Mouse (Mus musculus): ENCODE measurements around the gene Pogk.
A peak's percentile ranks its signal among the peaks of the same experiment; 100 is the strongest.

The Pogk gene

GRCm38 (mm10) chr1:166379013-166379629, 30.5 kb downstream of the Pogk start, which contains the start of gene Tada1:
Gene Tada1 (plus strand): TSS chr1:166379097.
- DNase-seq, result peak; percentile 92

DNA sequence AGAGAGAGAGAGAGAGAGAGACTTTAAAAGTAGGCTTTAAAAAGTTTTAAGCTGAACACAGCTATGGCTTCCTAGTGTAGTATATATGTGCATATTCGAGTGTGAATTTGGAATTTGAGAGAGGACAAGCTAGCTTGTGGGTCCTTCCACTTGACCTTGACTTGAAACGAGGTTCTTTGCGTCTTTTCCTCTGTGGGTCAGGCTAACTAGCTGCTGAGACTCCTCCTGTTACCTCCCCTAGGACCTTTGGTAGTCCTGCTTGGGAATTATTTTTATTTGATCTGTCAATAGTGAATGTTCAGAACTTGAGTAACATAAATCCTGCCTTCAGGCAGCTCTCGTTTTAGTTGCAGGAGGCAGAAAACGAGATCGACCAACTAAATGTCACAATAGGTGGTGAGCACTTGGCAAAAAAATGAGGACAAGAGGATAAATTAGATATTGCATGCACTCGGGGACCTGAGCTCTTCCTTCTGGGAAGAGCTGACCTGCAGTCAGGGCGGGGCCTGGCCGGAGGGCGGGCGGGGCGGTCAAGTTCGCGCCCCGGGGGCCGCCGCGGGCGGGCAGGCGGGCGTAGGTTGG, 31.1 kb downstream of the Pogk start:
- no peak for DNase-seq

DNA sequence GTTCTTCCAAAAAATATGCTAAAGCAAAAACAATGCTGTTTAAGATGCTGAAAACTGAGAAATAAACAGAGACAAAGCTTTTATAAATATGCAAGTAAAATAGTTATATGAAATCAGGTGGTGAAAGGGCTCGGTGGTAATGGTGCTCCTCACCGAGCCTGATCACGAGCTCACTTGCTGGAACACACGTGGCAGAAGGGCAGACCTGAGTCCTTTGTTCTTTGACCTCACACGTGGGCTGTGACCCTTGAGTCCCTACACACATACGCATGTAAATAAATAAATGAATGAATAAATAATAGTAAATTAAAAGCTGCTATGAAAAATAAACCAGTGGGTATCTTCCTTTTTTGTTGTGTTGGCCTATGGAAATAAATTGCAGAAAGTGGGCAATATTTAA, 32.5 kb downstream of the Pogk start:
- no peak for DNase-seq

- DNase-seq, result no peak
Observed at GRCm38 (mm10) chr1:166363122-166363521, 46.5 kb downstream of the Pogk start.

- no peak for DNase-seq
Observed at GRCm38 (mm10) chr1:166362659-166363058, 47.0 kb downstream of the Pogk start.

DNA sequence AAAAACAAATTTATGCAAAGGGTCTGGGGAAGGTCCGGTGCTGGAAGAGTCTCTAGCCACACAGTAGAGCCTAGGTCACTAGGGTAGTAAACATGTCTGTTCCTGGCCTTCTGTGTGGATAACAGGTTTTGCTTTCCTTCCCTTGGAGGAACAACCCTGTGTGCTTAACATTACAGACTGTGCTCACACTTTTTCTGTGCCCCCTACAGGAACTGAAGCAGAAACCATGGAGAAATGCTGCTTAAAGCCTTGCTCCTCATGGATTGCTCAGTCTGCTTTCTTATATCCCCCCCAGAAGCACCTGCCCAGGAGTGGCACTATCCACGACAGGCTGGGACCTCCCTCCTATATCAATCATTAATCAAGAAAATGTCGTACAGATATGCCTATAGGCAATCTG, 47.8 kb downstream of the Pogk start:
- DNase-seq, result no peak

DNA sequence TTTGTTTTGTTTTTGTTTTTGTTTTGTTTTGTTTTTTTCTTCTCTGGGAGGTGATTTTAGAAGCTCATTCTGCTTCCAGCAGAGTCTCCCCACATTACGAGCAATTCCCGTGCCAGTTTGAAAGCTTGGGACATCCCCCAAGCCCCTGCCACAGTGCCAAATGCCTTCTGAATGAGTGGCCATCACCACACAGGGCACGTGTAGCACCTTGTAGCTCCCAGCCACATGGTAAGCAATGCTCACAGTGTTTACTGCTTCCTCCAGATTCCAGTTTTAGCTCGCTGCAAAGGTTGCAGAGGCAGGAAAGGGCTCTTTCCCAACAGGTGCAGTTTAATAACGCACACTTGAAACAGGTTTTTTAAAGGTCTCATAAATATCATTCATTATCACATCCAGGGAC, 48.8 kb downstream of the Pogk start:
- no peak for DNase-seq

- DNase-seq, result peak; percentile 98
Observed at GRCm38 (mm10) chr1:166360157-166360855, 49.4 kb downstream of the Pogk start.

DNA sequence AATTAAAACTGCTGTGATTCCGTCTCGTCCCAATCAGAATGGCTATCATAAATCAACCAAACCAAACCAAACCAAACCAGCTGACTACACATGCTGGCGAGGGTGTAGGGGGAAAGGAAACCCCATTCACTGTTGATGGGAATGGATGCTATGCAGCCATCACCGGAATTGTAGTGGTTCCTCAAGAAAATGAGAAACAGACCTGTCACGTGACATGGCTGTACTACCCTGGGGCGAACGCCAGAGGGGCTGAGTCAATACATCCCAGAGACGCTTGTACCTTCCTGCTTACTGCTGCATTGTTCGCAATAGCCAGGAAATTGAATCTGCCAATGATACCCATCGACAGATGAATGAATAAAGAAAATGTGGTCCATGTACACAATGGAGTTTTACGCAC, 59.9 kb downstream of the Pogk start:
- no peak for DNase-seq

GRCm38 (mm10) chr1:166349341-166349740, 60.3 kb downstream of the Pogk start:
- no peak for DNase-seq

DNA sequence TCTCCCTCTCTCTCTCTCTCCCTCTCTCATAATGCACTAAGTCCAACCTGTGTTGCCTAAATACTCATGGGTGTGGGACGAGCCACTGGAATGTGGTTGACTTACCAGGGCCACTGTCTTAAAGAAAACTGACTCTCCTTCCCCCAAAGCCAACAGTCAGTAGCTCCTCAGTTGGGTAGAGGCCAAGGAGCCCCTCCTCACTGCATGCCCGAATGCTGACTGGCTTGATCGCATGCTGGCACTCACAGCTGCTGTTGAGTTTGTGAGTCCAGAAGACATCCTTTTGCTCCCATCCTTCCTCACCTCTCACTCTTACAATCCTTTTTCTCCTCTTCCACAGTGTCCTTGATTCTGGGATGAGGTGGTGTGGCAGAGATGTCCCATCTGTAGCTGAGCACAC, 62.8 kb downstream of the Pogk start:
- no peak for DNase-seq

- DNase-seq, result no peak
Observed at GRCm38 (mm10) chr1:166345602-166346001, 64.1 kb downstream of the Pogk start.

DNA sequence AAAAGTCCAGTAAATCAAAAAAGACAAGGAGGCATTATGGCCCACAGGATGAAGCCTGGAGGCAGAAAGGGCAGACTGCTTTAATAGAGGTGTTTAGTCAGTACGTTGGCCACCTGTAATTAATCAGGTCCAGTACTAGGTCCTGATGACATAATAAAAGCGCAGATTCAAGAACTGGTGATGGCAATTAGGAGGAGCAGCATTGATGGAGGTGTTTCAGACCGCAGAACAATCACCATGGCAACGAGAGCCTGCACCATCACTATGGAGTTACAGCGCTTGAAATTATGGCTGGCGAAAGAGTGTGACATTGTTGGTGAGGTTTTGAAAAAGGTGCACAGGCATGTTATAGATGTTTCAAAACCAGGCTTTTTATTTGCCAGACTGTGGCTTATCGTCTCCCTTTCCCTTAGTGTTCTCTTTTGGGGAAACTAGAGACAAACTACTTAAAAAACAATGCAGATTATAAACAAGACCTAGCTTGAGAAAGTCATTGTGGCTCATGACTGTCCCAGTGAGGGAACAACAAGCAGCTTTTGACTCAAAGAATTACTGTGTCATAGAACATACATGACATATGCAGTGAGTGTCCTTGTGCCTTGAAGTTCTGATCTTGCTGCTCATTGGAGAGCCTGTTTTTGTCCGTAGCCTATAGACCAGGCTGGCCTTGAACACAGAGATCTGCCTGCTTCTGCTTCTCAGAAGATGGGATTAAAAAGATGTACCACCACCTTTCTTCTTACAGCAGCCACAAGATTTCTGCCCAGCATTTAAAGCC, 65.2 kb downstream of the Pogk start:
- DNase-seq, result no peak

DNA sequence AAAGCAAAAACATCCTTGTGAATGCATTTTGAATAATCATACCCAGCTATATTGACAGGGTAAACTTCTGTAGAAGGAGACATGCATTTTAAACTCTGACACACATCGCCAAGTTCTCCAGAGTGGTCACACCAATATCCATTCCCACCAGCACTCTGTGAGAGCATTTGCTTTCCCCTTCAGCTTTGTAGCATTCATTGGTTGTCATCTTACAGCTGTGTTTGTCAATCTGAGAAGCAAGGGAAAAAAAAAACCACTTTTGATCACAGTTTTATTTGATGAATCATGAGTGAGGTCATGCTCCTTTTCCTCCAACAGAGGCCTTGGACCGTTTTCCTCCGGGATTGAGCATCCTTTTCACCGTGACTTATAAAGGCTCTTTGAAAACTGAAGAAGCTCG, 66.1 kb downstream of the Pogk start:
- DNase-seq, result no peak

DNA sequence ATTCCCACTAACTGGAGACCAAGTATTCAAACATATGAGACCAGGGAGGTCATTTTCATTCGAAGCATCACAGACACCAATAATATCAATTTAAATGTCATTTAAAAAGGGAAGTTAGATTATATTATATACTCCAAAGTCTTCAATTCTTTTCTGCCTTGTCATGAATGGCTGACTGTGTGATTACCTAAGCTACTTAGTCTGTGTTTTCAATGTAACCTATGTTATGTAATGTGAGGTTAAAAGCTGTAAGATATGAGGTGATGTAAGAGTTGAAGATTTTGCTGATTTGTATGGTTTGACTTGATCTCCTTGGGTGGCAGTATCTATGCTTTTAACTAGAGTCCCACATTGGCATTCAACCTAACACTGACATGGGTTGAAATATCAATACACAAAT, 67.1 kb downstream of the Pogk start:
- no peak for DNase-seq

- no peak for DNase-seq
Observed at GRCm38 (mm10) chr1:166342060-166342459, 67.6 kb downstream of the Pogk start.

DNA sequence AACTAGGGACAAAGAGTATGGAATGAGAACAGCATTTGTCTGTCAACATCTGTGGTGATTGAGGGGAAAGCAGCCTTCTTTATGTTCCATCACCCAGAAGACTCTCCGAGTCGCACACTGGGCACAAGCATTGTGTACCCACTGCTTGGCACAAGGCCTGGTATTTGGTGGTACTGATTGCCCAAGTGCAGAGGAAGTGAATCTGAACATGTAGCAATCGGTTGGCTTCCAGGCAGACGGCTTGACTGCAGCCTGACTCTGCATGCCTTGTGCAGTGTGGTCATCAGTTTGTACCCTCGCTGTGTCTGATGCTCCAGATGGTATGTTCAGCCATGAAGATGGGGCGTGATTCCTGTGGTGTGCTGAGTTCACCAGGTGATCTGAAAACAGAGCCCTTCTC, 70.6 kb downstream of the Pogk start:
- no peak for DNase-seq
